Mouse (Mus musculus) adrenal gland, postnatal 10 days (tissue): ENCODE results near the gene Dapk3. TPM values are rescaled to one million over a fixed set of nuclear protein-coding genes. Genes with fewer than 3 reads are reported as not detected.
"Not testable (repeated sequence)": the region's sequence is repeated elsewhere in the genome, so short reads cannot be mapped to it uniquely, and the experiment has no call there.

Experiments used
- DNase-seq: peaks from one replicate; pipeline ENCODE4 v3.0.0; 2021; ENCODE audit warnings: mixed read lengths
- total RNA-seq, 2 experiments: library from RNA; stranded (reverse); gene quantifications; 2 replicates each; pipeline ENCODE4 v1.2.3; 2021

The Dapk3 gene
- total RNA-seq, 2 experiments from 2014 or later = 55.3 to 55.6 TPM

GRCm38 (mm10) chr10:81145307-81145706 lies 37.5 kb upstream of the Dapk3 start:
- DNase-seq = no peak

- no peak for DNase-seq
Observed at GRCm38 (mm10) chr10:81145778-81146177, 37.0 kb upstream of the Dapk3 start.

GRCm38 (mm10) chr10:81146296-81146695 lies 36.5 kb upstream of the Dapk3 start:
- no peak for DNase-seq

- DNase-seq = no peak
Observed at GRCm38 (mm10) chr10:81151261-81151660, 31.5 kb upstream of the Dapk3 start.

GRCm38 (mm10) chr10:81152609-81153008 lies 30.2 kb upstream of the Dapk3 start:
- DNase-seq = no peak

GRCm38 (mm10) chr10:81154313-81154712 lies 28.5 kb upstream of the Dapk3 start:
- no peak for DNase-seq

GRCm38 (mm10) chr10:81154736-81155135 lies 28.1 kb upstream of the Dapk3 start:
- DNase-seq = no peak

- peak; percentile 64 for DNase-seq
Observed at GRCm38 (mm10) chr10:81161602-81162317, 21.0 kb upstream of the Dapk3 start.

- peak; percentile 16 for DNase-seq
Observed at GRCm38 (mm10) chr10:81162318-81162652, 20.5 kb upstream of the Dapk3 start.

- no peak for DNase-seq
Observed at GRCm38 (mm10) chr10:81165118-81165517, 17.7 kb upstream of the Dapk3 start.

GRCm38 (mm10) chr10:81167200-81168086 lies 15.4 kb upstream of the Dapk3 start, which contains the start of gene Pias4:
Gene Pias4 (minus strand): TSS chr10:81167923.
- peak; percentile 100 for DNase-seq

GRCm38 (mm10) chr10:81168087-81168431 lies 14.7 kb upstream of the Dapk3 start:
- DNase-seq = no peak

- peak; percentile 89 for DNase-seq
Observed at GRCm38 (mm10) chr10:81168521-81169244, 14.1 kb upstream of the Dapk3 start.

- peak; percentile 57 for DNase-seq
Observed at GRCm38 (mm10) chr10:81169411-81169900, 13.3 kb upstream of the Dapk3 start.

- peak; percentile 91 for DNase-seq
Observed at GRCm38 (mm10) chr10:81173132-81173531, 9.7 kb upstream of the Dapk3 start.

GRCm38 (mm10) chr10:81174617-81175344 lies 8.0 kb upstream of the Dapk3 start:
- peak; percentile 92 for DNase-seq

GRCm38 (mm10) chr10:81175345-81175701 lies 7.5 kb upstream of the Dapk3 start:
- not testable (repeated sequence) for DNase-seq

- peak; percentile 75 for DNase-seq
Observed at GRCm38 (mm10) chr10:81175936-81176465, 6.8 kb upstream of the Dapk3 start.

GRCm38 (mm10) chr10:81176466-81177271 lies 6.1 kb upstream of the Dapk3 start, which contains the start of gene Eef2:
Gene Eef2 (plus strand): TSS chr10:81176631.
- peak; percentile 100 for DNase-seq

GRCm38 (mm10) chr10:81177491-81177925 lies 5.3 kb upstream of the Dapk3 start:
- peak; percentile 63 for DNase-seq
